Comparison of ENCODE assay signal across 41 mouse cellular contexts in genomic region chr17:24861785-24862184, GRCm38 (mm10). TPM values are rescaled to one million over a fixed set of nuclear protein-coding genes. Genes with fewer than 3 reads are reported as not detected.
"Had no signal": no experiment of that assay in that cellular context is flagged by ENCODE, and none has a peak within 500 bp of the region (broad histone marks: within the 10 kb centered on the region; RNA-seq: fewer than 3 reads in every experiment).

No protein-coding gene starts in this region.

- H3K4me1 ChIP-seq: heart, embryonic 10.5 days; heart, embryonic 12.5 days; heart, embryonic 13.5 days; heart, embryonic 15.5 days; hindbrain, embryonic 10.5 days; hindbrain, embryonic 12.5 days; hindbrain, embryonic 13.5 days; hindbrain, embryonic 15.5 days; intestine, embryonic 15.5 days; kidney, embryonic 15.5 days had no signal

- H3K4me3 ChIP-seq: heart, adult 2 months; heart, embryonic 10.5 days; heart, embryonic 12.5 days; heart, embryonic 13.5 days; heart, embryonic 15.5 days; hindbrain, embryonic 10.5 days; hindbrain, embryonic 12.5 days; hindbrain, embryonic 13.5 days; hindbrain, embryonic 15.5 days; intestine, embryonic 15.5 days; kidney, embryonic 15.5 days; layer of hippocampus, adult 2 months had no signal

- H3K4me2 ChIP-seq: heart, embryonic 11.5 days; heart, embryonic 12.5 days; heart, embryonic 13.5 days; heart, embryonic 15.5 days; hindbrain, embryonic 12.5 days; hindbrain, embryonic 13.5 days; hindbrain, embryonic 14.5 days; hindbrain, embryonic 15.5 days; intestine, embryonic 15.5 days; kidney, embryonic 15.5 days had no signal

- H3K27ac ChIP-seq: heart, adult 2 months; heart, embryonic 10.5 days; heart, embryonic 13.5 days; heart, embryonic 15.5 days; hindbrain, embryonic 10.5 days; hindbrain, embryonic 12.5 days; hindbrain, embryonic 13.5 days; hindbrain, embryonic 14.5 days; hindbrain, embryonic 15.5 days; hindbrain, postnatal 0 days; intestine, embryonic 15.5 days; kidney, embryonic 15.5 days; kidney, postnatal 0 days; layer of hippocampus, adult 2 months had no signal

- ATAC-seq: hindbrain, embryonic 16.5 days; hindbrain, postnatal 0 days; inflammation-experienced regulatory T-cells, adult 6 months; intestine, embryonic 15.5 days; intestine, embryonic 16.5 days; intestine, postnatal 0 days had no signal

- DNase-seq: heart, adult 2 months; heart, postnatal 10 days; heart, postnatal 36 days; heart, postnatal 4 days; kidney, adult 11 months; kidney, adult 18-20 months; kidney, adult 2 months; kidney, adult 8-10 months; kidney, adult 9 months; kidney, postnatal 10 days; kidney, postnatal 14 days; kidney, postnatal 36 days; kidney, postnatal 4 days; layer of hippocampus, adult 9-11 months; layer of hippocampus, postnatal 36 days had no signal

- H3K27me3 ChIP-seq: heart, embryonic 12.5 days; heart, embryonic 13.5 days; heart, embryonic 15.5 days; hindbrain, embryonic 12.5 days; hindbrain, embryonic 13.5 days; hindbrain, embryonic 15.5 days; intestine, embryonic 15.5 days; kidney, embryonic 15.5 days had no signal

- H3K9ac ChIP-seq: heart, embryonic 12.5 days; heart, embryonic 13.5 days; heart, embryonic 15.5 days; hindbrain, embryonic 12.5 days; hindbrain, embryonic 13.5 days; hindbrain, embryonic 14.5 days; hindbrain, embryonic 15.5 days; intestine, embryonic 15.5 days; kidney, embryonic 15.5 days had no signal

- H3K9me3 ChIP-seq: heart, embryonic 10.5 days; heart, embryonic 12.5 days; heart, embryonic 13.5 days; heart, embryonic 15.5 days; hindbrain, embryonic 10.5 days; hindbrain, embryonic 12.5 days; hindbrain, embryonic 13.5 days; hindbrain, embryonic 15.5 days; intestine, embryonic 15.5 days; kidney, embryonic 15.5 days had no signal

RNA-seq across cellular contexts. Expression of gene Igfals, which starts 4.0 kb away (rescaled TPM):
- total RNA-seq: hematopoietic stem cell, adult 5-6 weeks; layer of hippocampus, adult 18-20 months; layer of hippocampus, adult 8-10 months; layer of hippocampus, postnatal 10 days; layer of hippocampus, postnatal 14 days; layer of hippocampus, postnatal 25 days had no signal
- polyA plus RNA-seq: heart, embryonic 11.5 days; heart, embryonic 14.5 days; hindbrain, embryonic 16.5 days; inflammation-experienced regulatory T-cells, adult 6 months had no signal
